Mouse (Mus musculus): ENCODE data around the gene Tmem39a. TPM values are rescaled to one million over a fixed set of nuclear protein-coding genes. Genes with fewer than 3 reads are reported as not detected.

The Tmem39a gene
- polyA plus RNA-seq (2017; shearing (Covaris generic)) = 55.3 TPM

GRCm38 (mm10) chr16:38558221-38558748 lies at the start of gene Tmem39a:
Tmem39a (plus strand) TSS chr16:38558698.

GRCm38 (mm10) chr16:38522129-38523084 lies 36.1 kb upstream of the Tmem39a start, which contains the start of gene Timmdc1:
Timmdc1 (minus strand) TSS chr16:38522663.

GRCm38 (mm10) chr16:38549479-38550396 lies 8.8 kb upstream of the Tmem39a start, which contains the start of gene Poglut1:
Poglut1 (minus strand) TSS chr16:38550258.

Other genes starting within 250 kb of the Tmem39a start
- not detected for gene Maats1, start 216.6 kb upstream of the Tmem39a start, polyA plus RNA-seq (2017; shearing (Covaris generic))
- gene Cox17, start 211.7 kb upstream of the Tmem39a start, polyA plus RNA-seq (2017; shearing (Covaris generic)) = 202 TPM
- gene Gm21987, start 211.7 kb upstream of the Tmem39a start, polyA plus RNA-seq (2017; shearing (Covaris generic)) = not detected
- 6.8 TPM for gene Popdc2, start 196.5 kb upstream of the Tmem39a start, polyA plus RNA-seq (2017; shearing (Covaris generic))
- gene Pla1a, start 125.6 kb upstream of the Tmem39a start, polyA plus RNA-seq (2017; shearing (Covaris generic)) = 0.19 TPM
- 49.2 TPM for gene Adprh, start 106.0 kb upstream of the Tmem39a start, polyA plus RNA-seq (2017; shearing (Covaris generic))
- 2.8 TPM for gene Cd80, start 103.1 kb upstream of the Tmem39a start, polyA plus RNA-seq (2017; shearing (Covaris generic))
- gene Timmdc1, start 36.0 kb upstream of the Tmem39a start, polyA plus RNA-seq (2017; shearing (Covaris generic)) = 3.9 TPM
- 24.5 TPM for gene Poglut1, start 8.4 kb upstream of the Tmem39a start, polyA plus RNA-seq (2017; shearing (Covaris generic))
- 86.8 TPM for gene Arhgap31, start 154.6 kb downstream of the Tmem39a start, polyA plus RNA-seq (2017; shearing (Covaris generic))
- gene B4galt4, start 183.6 kb downstream of the Tmem39a start, polyA plus RNA-seq (2017; shearing (Covaris generic)) = 2.2 TPM
- not detected for gene Upk1b, start 241.6 kb downstream of the Tmem39a start, polyA plus RNA-seq (2017; shearing (Covaris generic))